Mouse (Mus musculus): ENCODE results near the gene Dalrd3.
"Not testable (repeated sequence)": the region's sequence is repeated elsewhere in the genome, so short reads cannot be mapped to it uniquely, and the experiment has no call there.

The Dalrd3 gene

GRCm38 (mm10) chr9:108573774-108574690, 4.3 kb downstream of the Dalrd3 start:
- no peak for DNase-seq

- no peak for DNase-seq
Observed at GRCm38 (mm10) chr9:108574921-108575320, 5.2 kb downstream of the Dalrd3 start.

GRCm38 (mm10) chr9:108575321-108576297, 5.9 kb downstream of the Dalrd3 start:
- DNase-seq, result no peak

- DNase-seq, result no peak
Observed at GRCm38 (mm10) chr9:108577025-108577424, 7.3 kb downstream of the Dalrd3 start.

GRCm38 (mm10) chr9:108577934-108578544, 8.4 kb downstream of the Dalrd3 start:
- no peak for DNase-seq

GRCm38 (mm10) chr9:108578545-108579343, 9.1 kb downstream of the Dalrd3 start, which contains the start of gene Wdr6:
Gene Wdr6 (minus strand): TSS chr9:108578739.
- peak; percentile 96 for DNase-seq

- DNase-seq, result no peak
Observed at GRCm38 (mm10) chr9:108579344-108579690, 9.6 kb downstream of the Dalrd3 start.

- DNase-seq, result peak; percentile 96
Observed at GRCm38 (mm10) chr9:108587571-108588180, 18.0 kb downstream of the Dalrd3 start.

- DNase-seq, result no peak
Observed at GRCm38 (mm10) chr9:108589229-108589628, 19.5 kb downstream of the Dalrd3 start.

- peak; percentile 56 for DNase-seq
Observed at GRCm38 (mm10) chr9:108591462-108591861, 21.8 kb downstream of the Dalrd3 start.

- DNase-seq, result no peak
Observed at GRCm38 (mm10) chr9:108594354-108594753, 24.7 kb downstream of the Dalrd3 start.

GRCm38 (mm10) chr9:108596998-108597764, 27.5 kb downstream of the Dalrd3 start, which contains the start of gene P4htm:
Gene P4htm (minus strand): TSS chr9:108597667.
- peak; percentile 73 for DNase-seq

GRCm38 (mm10) chr9:108599021-108599566, 29.4 kb downstream of the Dalrd3 start:
- DNase-seq, result no peak

- no peak for DNase-seq
Observed at GRCm38 (mm10) chr9:108600011-108600410, 30.3 kb downstream of the Dalrd3 start.

GRCm38 (mm10) chr9:108601986-108602385, 32.3 kb downstream of the Dalrd3 start:
- no peak for DNase-seq

GRCm38 (mm10) chr9:108607929-108608328, 38.2 kb downstream of the Dalrd3 start:
- not testable (repeated sequence) for DNase-seq

- DNase-seq, result no peak
Observed at GRCm38 (mm10) chr9:108608889-108609288, 39.2 kb downstream of the Dalrd3 start.

GRCm38 (mm10) chr9:108611488-108611887, 41.8 kb downstream of the Dalrd3 start:
- no peak for DNase-seq

GRCm38 (mm10) chr9:108617301-108617700, 47.6 kb downstream of the Dalrd3 start:
- DNase-seq, result no peak

All from layer of hippocampus, adult 9-11 months (tissue).